In genomic region chr2:147813516-147813915, GRCm38 (mm10) we compare ENCODE assay signal across 13 mouse cellular contexts.
"Had no signal": no experiment of that assay in that cellular context is flagged by ENCODE, and none has a peak within 500 bp of the region (broad histone marks: within the 10 kb centered on the region; RNA-seq: fewer than 3 reads in every experiment).

No protein-coding gene starts in this region.

- ATAC-seq: lung, postnatal 0 days; midbrain, embryonic 15.5 days had no signal

- DNase-seq: kidney, adult 8-10 months; kidney, postnatal 10 days; kidney, postnatal 36 days; layer of hippocampus, adult 9-11 months; liver; liver, embryonic 13.5 days; lung, embryonic 14.5 days; retina, postnatal 1 day; right cerebral cortex, postnatal 25 days; spleen, adult 18-20 months; thymus, postnatal 36 days had no signal
